Mouse (Mus musculus) embryonic stem cell, embryonic (primary cell): ENCODE measurements at regions not wholly inside any gene's neighbourhood (a gene's known extent, or its start where the extent isn't known, plus 50 kb on each side); places are given as distances from the start of the nearest gene placed in this dataset.

Source experiments
- CTCF ChIA-PET, 4 experiments: fragments of 300-600 bp in 2 of 4; fragments of 350-600 bp in 2 of 4; sonication (Branson Sonifier 250); formaldehyde crosslinking; loops; one replicate each; lab custom pipeline; 2022; ENCODE audit warnings: inconsistent platforms in 2 of 4; lab: Charles Lee
- POLR2A ChIA-PET, 4 experiments: fragments of 300-600 bp in 2 of 4; fragments of 350-600 bp in 2 of 4; sonication (Branson Sonifier 250); formaldehyde crosslinking; loops; one replicate each; lab custom pipeline; 2022; ENCODE audit warnings: antibody characterized with exemption in 4 of 4, inconsistent platforms in 1 of 4; lab: Charles Lee

DNA sequence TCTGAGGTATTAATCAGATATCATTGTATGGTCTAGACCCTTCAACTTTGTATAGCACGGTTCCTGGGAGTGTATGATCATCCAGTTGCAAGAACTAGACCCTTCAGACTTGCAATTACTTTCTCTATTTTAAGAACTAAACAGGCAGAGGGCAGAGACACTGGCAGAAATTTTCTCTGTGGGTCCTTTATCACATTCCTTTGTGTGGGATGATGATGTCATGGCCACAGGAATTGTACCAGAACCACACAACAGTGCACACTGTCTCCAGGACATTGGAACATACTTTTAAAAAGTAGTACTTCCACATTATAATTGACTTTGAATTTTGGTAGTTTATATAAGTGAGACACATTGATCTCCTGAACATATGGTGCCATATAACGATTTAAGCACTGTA lies 674.2 kb downstream of the Rfpl4b start:
- CTCF ChIA-PET, result no interaction called here

GRCm38 (mm10) chr10:38139196-38139595 lies 682.4 kb downstream of the Rfpl4b start:
- CTCF ChIA-PET, result no interaction called here

More for the DNA sequence above, 674.2 kb downstream of the Rfpl4b start:
- POLR2A ChIA-PET, result no interaction called here

DNA sequence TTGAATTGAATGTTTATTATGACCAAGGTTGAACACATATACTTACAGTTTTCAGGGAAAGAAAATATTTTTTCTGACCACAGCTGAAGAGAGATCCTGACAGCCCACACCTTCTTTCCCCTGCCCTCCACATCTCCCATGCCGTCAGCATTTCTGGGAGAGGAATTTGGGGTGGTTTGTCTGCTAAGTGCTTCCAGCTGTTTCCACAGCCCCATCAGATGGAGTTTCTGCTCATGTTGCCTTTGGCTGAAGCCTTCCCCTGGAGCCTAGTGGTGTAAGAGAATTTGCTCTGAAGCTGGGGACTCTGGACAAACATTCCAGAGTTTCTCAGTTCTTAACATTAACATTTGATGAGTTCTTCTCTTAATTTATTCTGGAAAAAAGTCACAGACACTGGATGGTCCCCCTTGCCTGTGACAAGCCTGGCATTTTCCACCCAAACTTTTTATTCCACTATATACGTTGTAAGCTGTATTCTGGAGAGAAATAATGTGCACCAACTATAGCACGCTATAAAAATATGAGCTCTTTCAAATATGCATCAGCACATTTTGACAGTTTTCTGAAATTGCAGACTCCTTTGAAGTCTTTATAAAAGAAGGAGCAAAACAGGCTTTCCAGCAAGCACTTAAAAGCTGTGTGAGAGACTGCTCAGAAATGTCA lies 699.5 kb downstream of the Rfpl4b start:
- ChIA-PET POLR2A (no interaction called here), CTCF (no interaction called here)

More at GRCm38 (mm10) chr10:38139196-38139595, 682.4 kb downstream of the Rfpl4b start:
- POLR2A ChIA-PET, result no interaction called here

GRCm38 (mm10) chr10:38118601-38119000 lies 703.0 kb downstream of the Rfpl4b start:
- ChIA-PET POLR2A (no interaction called here), CTCF (no interaction called here)

DNA sequence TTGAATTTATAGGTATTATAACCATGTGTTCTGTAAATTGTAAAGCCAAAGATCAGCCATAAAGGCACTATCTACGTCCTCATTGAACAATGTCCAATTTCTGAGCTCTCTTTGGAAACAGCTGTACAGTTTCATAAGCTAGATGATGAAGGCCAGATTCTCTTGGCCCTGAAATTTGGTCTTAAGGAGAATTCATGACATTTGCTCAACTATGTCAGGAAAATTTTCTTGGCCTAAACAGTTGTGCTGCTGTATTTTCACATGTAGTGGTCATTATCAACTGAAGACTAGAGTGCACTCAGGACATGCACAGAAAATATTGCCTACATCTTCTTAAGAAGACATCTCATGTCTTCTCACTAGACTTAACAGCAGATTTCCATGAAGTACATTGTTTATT lies 705.1 kb downstream of the Rfpl4b start:
- CTCF ChIA-PET, result no interaction called here
- POLR2A ChIA-PET, result no interaction called here

DNA sequence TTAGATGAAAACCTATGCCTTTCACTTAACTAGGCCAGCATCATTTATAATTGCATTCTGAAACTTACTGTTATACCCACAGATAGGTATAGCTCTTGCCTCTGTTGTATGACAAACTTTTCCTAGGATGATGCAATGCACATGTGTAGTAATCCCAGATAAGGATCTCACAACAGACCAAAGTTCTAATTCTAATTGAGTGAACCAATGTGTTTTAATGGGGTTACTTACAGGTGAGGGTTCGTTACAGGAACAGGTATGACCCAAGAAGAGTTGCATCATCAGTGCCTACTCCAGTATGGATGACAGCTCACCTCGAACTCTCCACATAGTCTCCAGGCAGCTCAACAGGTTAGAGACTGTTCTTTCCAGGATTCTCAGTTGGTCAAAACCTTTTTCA lies 707.4 kb downstream of the Rfpl4b start:
- POLR2A ChIA-PET, result no interaction called here
- CTCF ChIA-PET, result no interaction called here

- ChIA-PET POLR2A (no interaction called here), CTCF (interaction anchor here in 1 of 4 experiments (0.6 kb wide), 1 partner anchor 72 kb away, joined by 3 read pairs; no protein-coding TSS in a partner anchor)
Observed at GRCm38 (mm10) chr10:38108591-38108990, 713.0 kb downstream of the Rfpl4b start.

DNA sequence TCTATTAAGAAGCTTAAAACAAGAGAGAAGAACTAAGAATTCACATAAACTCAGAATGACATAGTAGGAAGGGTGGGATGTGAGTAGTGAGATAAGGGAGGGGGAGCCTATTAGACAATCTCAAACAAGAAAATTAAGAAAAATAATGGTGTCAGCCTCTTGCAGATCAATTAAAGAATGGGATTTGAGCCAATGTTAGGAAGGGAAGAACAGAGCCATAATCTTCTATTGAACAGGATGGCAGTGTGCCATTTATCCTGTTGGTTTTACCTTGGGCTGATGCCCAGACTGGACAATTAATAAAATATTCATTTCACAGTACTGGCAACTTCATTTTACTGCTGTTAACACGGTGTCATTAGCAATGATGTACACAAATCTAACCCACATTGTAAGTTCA lies 718.0 kb downstream of the Rfpl4b start:
- ChIA-PET POLR2A (no interaction called here), CTCF (no interaction called here)

DNA sequence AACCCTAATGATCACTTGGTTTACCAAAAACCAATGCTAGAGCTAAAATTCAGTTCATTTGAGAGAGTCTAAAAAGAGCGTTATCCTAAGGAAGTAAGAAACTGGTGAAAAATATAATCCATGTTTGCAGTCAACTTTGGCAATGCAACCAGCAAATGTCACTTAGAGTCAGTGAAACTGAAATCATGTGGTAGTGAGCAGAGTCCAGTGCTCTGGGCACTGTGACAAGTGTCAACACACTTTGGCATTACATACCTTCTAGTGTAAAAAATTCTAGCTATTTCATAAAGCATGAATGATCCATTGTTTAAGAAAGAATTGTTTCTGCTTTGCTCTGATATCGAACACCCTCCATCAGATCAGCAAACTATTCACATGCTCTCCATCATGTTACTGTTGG lies 743.1 kb downstream of the Rfpl4b start:
- POLR2A ChIA-PET, result no interaction called here
- CTCF ChIA-PET, result no interaction called here

DNA sequence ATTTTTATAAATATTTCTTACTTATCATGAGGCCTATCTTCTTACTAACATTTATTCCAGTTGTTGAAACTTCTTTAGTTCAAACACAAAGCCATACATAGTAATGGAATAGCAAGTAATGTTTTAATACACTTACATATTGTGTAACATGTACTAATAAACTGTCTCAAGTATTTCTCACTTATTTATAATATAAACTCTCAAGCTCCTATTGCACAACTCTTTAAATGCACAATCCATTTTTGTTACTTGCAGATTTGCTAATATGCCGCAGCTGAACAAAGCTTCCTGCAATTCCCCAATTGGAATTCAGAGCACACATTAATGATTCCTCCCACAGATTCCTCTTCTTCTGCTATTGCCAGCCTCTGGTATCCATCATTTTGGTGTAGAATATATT lies 749.2 kb downstream of the Rfpl4b start:
- CTCF ChIA-PET, result no interaction called here
- POLR2A ChIA-PET, result no interaction called here

GRCm38 (mm10) chr10:38059050-38059449 lies 762.5 kb downstream of the Rfpl4b start:
- POLR2A ChIA-PET, result no interaction called here

GRCm38 (mm10) chr10:38010452-38010851 lies 811.1 kb downstream of the Rfpl4b start:
- POLR2A ChIA-PET, result no interaction called here

More at GRCm38 (mm10) chr10:38059050-38059449, 762.5 kb downstream of the Rfpl4b start:
- CTCF ChIA-PET, result no interaction called here

GRCm38 (mm10) chr10:37995691-37996445 lies 825.7 kb downstream of the Rfpl4b start:
- CTCF ChIA-PET, result no interaction called here

More at GRCm38 (mm10) chr10:38010452-38010851, 811.1 kb downstream of the Rfpl4b start:
- CTCF ChIA-PET, result no interaction called here

GRCm38 (mm10) chr10:37988297-37989263 lies 833.0 kb downstream of the Rfpl4b start:
- CTCF ChIA-PET, result no interaction called here

More at GRCm38 (mm10) chr10:37995691-37996445, 825.7 kb downstream of the Rfpl4b start:
- POLR2A ChIA-PET, result no interaction called here

GRCm38 (mm10) chr10:37978899-37979539 lies 840.3 kb upstream of the Marcks start:
- ChIA-PET POLR2A (no interaction called here), CTCF (interaction anchor here in 1 of 4 experiments (0.5 kb wide), 1 partner anchor 1422 kb away, joined by 4 read pairs; no protein-coding TSS in a partner anchor)

More at GRCm38 (mm10) chr10:37988297-37989263, 833.0 kb downstream of the Rfpl4b start:
- POLR2A ChIA-PET, result no interaction called here

- POLR2A ChIA-PET, result no interaction called here
- CTCF ChIA-PET, result no interaction called here
Observed at GRCm38 (mm10) chr10:37960051-37960450, 821.3 kb upstream of the Marcks start.

- ChIA-PET POLR2A (no interaction called here), CTCF (no interaction called here)
Observed at GRCm38 (mm10) chr10:37914780-37915179, 776.1 kb upstream of the Marcks start.

DNA sequence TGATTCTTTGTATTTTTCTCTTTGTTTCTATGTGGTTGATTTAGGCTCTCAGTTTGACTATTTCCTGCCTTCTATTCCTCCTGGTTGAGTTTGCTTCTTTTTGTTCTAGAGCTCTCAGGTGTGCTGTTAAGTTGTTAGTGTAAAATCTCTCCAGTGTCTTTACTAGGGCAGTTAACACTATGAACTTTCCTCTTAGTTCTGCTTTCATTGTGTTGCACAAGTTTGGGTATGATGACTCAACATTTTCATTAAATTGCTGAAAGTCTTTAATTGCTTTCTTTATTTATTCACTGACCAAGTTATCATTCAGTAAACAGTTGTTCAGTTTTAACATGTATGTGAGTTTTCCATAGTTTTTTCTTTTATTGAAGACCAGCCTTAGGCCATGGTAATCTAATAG lies 772.9 kb upstream of the Marcks start:
- ChIA-PET CTCF (no interaction called here), POLR2A (no interaction called here)

GRCm38 (mm10) chr10:37908276-37908675 lies 769.6 kb upstream of the Marcks start:
- POLR2A ChIA-PET, result no interaction called here
- CTCF ChIA-PET, result no interaction called here
